Mouse (Mus musculus) yolk sac, embryonic 10.5 days (tissue): ENCODE data around the gene Ift88.

Experiments
- DNase-seq: peaks from one replicate; pipeline ENCODE4 v3.0.0-alpha.2; 2017; ENCODE audit warnings: low spot score

Gene Ift88

GRCm38 (mm10) chr14:57423432-57424211 is at the start of gene Ift88:
Ift88 (plus strand) TSS chr14:57424062.
- DNase-seq: peak; percentile 91

- peak; percentile 37 for DNase-seq
Measured at GRCm38 (mm10) chr14:57375205-57375604, 48.7 kb upstream of the Ift88 start.

GRCm38 (mm10) chr14:57376016-57376415 is 47.8 kb upstream of the Ift88 start:
- no peak for DNase-seq

- DNase-seq: peak; percentile 78
Measured at GRCm38 (mm10) chr14:57376956-57377355, 46.9 kb upstream of the Ift88 start.

- DNase-seq: peak; percentile 72
Measured at GRCm38 (mm10) chr14:57377531-57377930, 46.3 kb upstream of the Ift88 start.

- no peak for DNase-seq
Measured at GRCm38 (mm10) chr14:57385667-57386066, 38.2 kb upstream of the Ift88 start.

- no peak for DNase-seq
Measured at GRCm38 (mm10) chr14:57386758-57387561, 36.9 kb upstream of the Ift88 start.

- no peak for DNase-seq
Measured at GRCm38 (mm10) chr14:57391621-57392020, 32.2 kb upstream of the Ift88 start.

- DNase-seq: no peak
Measured at GRCm38 (mm10) chr14:57392278-57392677, 31.6 kb upstream of the Ift88 start.

- DNase-seq: no peak
Measured at GRCm38 (mm10) chr14:57395470-57395869, 28.4 kb upstream of the Ift88 start.

GRCm38 (mm10) chr14:57397221-57397620 is 26.6 kb upstream of the Ift88 start:
- peak; percentile 30 for DNase-seq

GRCm38 (mm10) chr14:57398065-57398757 is 25.7 kb upstream of the Ift88 start, which contains the start of gene Cryl1:
Cryl1 (minus strand) TSS chr14:57398529.
- DNase-seq: peak; percentile 96

GRCm38 (mm10) chr14:57398813-57399427 is 24.9 kb upstream of the Ift88 start:
- no peak for DNase-seq

GRCm38 (mm10) chr14:57402815-57403214 is 21.0 kb upstream of the Ift88 start:
- no peak for DNase-seq

GRCm38 (mm10) chr14:57407039-57407987 is 16.5 kb upstream of the Ift88 start:
- peak; percentile 84 for DNase-seq

GRCm38 (mm10) chr14:57408100-57408499 is 15.8 kb upstream of the Ift88 start:
- no peak for DNase-seq

- DNase-seq: no peak
Measured at GRCm38 (mm10) chr14:57409106-57409505, 14.8 kb upstream of the Ift88 start.

GRCm38 (mm10) chr14:57412166-57412565 is 11.7 kb upstream of the Ift88 start:
- DNase-seq: no peak

- DNase-seq: peak; percentile 10
Measured at GRCm38 (mm10) chr14:57417187-57417586, 6.7 kb upstream of the Ift88 start.

- no peak for DNase-seq
Measured at GRCm38 (mm10) chr14:57424212-57424561, 325 bp downstream of the Ift88 start.

GRCm38 (mm10) chr14:57430451-57430850 is 6.6 kb downstream of the Ift88 start:
- DNase-seq: no peak
